Mouse (Mus musculus): Measurements from ENCODE around the gene Endov. TPM values are rescaled to one million over a fixed set of nuclear protein-coding genes. Genes with fewer than 3 reads are reported as not detected.

The Endov gene
- polyA plus RNA-seq, 1 experiment from 2014 or later: 9.6 TPM

DNA sequence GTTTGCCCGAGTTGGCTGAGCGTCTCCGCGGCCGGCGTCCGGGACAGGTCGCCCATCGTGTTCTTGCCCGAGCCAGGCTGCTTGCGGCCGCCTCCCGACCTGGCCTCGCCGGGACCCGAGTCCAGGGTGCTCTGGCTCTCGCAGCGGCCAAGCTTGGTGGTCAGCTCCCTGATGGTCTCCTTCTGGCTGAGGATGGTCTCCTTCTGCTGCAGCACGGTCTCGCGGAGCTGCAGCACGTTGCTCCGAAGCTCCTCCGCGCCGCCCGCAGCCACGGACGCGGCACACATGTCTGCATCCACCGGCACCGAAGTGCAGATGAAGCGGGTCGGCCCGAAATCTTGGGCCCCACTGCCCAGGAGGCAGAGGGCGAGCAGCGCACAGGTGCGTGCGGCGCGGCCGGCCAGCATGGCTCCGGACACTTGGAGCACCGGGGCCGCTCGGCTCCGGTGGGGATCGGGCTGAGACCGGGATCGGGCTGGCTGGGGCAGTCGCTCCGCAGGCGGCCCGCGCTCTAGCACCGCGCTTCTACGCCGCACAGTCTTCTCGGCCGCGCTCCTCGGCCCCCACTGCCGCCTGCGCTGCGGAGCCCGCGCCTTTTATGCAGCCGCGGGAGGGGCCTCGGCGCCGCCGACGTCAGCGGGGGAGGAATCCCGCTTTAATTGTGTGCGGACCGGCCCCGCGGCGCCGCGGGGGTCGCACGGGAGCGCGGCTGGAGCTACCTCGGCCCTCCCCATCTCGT, 56.2 kb downstream of the Endov start, which contains the start of gene Nptx1:
Gene Nptx1 (minus strand): TSS at position 571 of the 739 bp plus-strand sequence.
- WGBS: under 1% methylated on average over 90 of the region's 90 CpGs
- ATAC-seq (replicated peaks; ENCODE audit: insufficient number of reproducible peaks, insufficient read depth, low FRiP score, low read depth): 0 out of 2 replicates have a peak, but pooled peaks have one; percentile 36
- Histone ChIP-seq H3K4me3 (peak within 1 kb of the TSS; percentile 60), H3K9me3 (replicated peaks) (no peaks in the 10 kb centered on the region), H3K9ac (peak within 1 kb of the TSS; percentile 31), H3K4me2 (peak within 1 kb of the TSS; percentile 97), H3K27me3 (peaks cover 98% of the 10 kb centered on the region), H3K36me3 (no peaks in the 10 kb centered on the region), H3K4me1 (replicated peaks) (peaks cover 45% of the 10 kb centered on the region), H3K27ac (no peak within 1 kb of the TSS)

- Histone ChIP-seq H3K9ac (peak overlapping the region; percentile 31), H3K4me3 (peak overlapping the region; percentile 60), H3K4me2 (peak overlapping the region; percentile 97), H3K27me3 (peaks cover 96% of the 10 kb centered on the region), H3K9me3 (replicated peaks) (no peaks in the 10 kb centered on the region), H3K27ac (no peak overlapping the region), H3K4me1 (replicated peaks) (peaks cover 51% of the 10 kb centered on the region), H3K36me3 (no peaks in the 10 kb centered on the region)
- WGBS: 2% methylated on average over 38 of the region's 39 CpGs
- ATAC-seq (replicated peaks; ENCODE audit: insufficient number of reproducible peaks, insufficient read depth, low FRiP score, low read depth): no peak
Observed at GRCm38 (mm10) chr11:119547951-119548591, 56.9 kb downstream of the Endov start.

DNA sequence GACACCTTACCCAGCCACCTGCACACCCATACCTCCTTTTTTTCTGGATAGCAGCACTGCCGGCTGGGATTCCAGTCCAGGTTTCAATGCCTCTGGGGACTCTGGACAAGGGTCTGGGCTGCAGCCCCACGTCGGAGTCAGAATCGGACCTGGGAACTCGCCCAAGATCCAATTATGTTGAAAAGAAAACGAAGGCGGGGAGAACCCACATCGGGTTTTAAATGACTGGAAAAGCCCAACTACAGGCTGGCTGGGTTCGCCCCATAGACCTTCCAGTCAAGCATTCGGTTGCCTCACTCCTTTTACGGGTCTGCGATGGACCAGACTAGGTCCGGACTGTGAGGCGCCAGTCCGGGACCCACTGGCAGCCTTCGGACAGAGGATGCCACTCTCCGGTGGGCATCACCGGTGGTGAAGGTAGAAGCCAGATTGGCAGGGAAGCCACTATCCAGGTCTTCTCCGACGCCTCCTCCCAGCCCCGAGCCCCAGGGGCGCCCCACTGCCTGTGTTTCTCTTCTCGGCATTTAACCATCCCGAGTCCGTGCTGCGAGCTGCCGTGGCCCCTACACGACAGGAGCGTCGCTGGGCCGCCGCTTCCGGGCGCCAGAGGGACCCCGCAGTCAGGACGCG, 57.7 kb downstream of the Endov start:
- ATAC-seq (replicated peaks; ENCODE audit: insufficient number of reproducible peaks, insufficient read depth, low FRiP score, low read depth): no peak
- Histone ChIP-seq H3K9me3 (replicated peaks) (no peaks in the 10 kb centered on the region), H3K9ac (0 out of 2 replicates have a peak overlapping the region, but pooled peaks have one; percentile 23), H3K4me1 (replicated peaks) (peaks cover 51% of the 10 kb centered on the region), H3K4me3 (peak overlapping the region; percentile 60), H3K27me3 (peaks cover 92% of the 10 kb centered on the region), H3K4me2 (peak overlapping the region; percentile 97), H3K27ac (no peak overlapping the region), H3K36me3 (no peaks in the 10 kb centered on the region)
- under 1% methylated on average over 37 of the region's 37 CpGs for WGBS

GRCm38 (mm10) chr11:119549371-119549811, 58.2 kb downstream of the Endov start:
- Histone ChIP-seq H3K4me2 (peak overlapping the region; percentile 97), H3K4me1 (replicated peaks) (peaks cover 51% of the 10 kb centered on the region), H3K27ac (no peak overlapping the region), H3K4me3 (peak overlapping the region; percentile 60), H3K27me3 (peaks cover 91% of the 10 kb centered on the region), H3K36me3 (no peaks in the 10 kb centered on the region), H3K9ac (peak overlapping the region; percentile 23; the same call in 1 of the 2 replicates), H3K9me3 (replicated peaks) (no peaks in the 10 kb centered on the region)
- WGBS: 2% methylated on average over 43 of the region's 43 CpGs
- no peak for ATAC-seq (replicated peaks; ENCODE audit: insufficient number of reproducible peaks, insufficient read depth, low FRiP score, low read depth)

GRCm38 (mm10) chr11:119550546-119551335, 59.6 kb downstream of the Endov start:
- no peak overlapping the region for H3K4me3 ChIP-seq
- ATAC-seq (replicated peaks; ENCODE audit: insufficient number of reproducible peaks, insufficient read depth, low FRiP score, low read depth): no peak
- H3K27me3 ChIP-seq: peaks cover 90% of the 10 kb centered on the region
- 45% methylated on average over 10 of the region's 10 CpGs for WGBS
- no peak overlapping the region for H3K27ac ChIP-seq
- H3K9ac ChIP-seq: no peak overlapping the region
- peaks cover 49% of the 10 kb centered on the region for H3K4me1 ChIP-seq (replicated peaks)
- H3K36me3 ChIP-seq: no peaks in the 10 kb centered on the region
- no peak overlapping the region for H3K4me2 ChIP-seq
- no peaks in the 10 kb centered on the region for H3K9me3 ChIP-seq (replicated peaks)

GRCm38 (mm10) chr11:119551468-119551867, 60.3 kb downstream of the Endov start:
- no peak overlapping the region for H3K4me3 ChIP-seq
- ATAC-seq (replicated peaks; ENCODE audit: insufficient number of reproducible peaks, insufficient read depth, low FRiP score, low read depth): no peak
- 52% methylated on average over 3 of the region's 3 CpGs for WGBS
- no peak overlapping the region for H3K4me2 ChIP-seq
- no peaks in the 10 kb centered on the region for H3K9me3 ChIP-seq (replicated peaks)
- H3K27ac ChIP-seq: no peak overlapping the region
- no peak overlapping the region for H3K9ac ChIP-seq
- H3K4me1 ChIP-seq (replicated peaks): peaks cover 41% of the 10 kb centered on the region
- H3K27me3 ChIP-seq: peaks cover 89% of the 10 kb centered on the region
- H3K36me3 ChIP-seq: no peaks in the 10 kb centered on the region

GRCm38 (mm10) chr11:119552301-119552700, 61.2 kb downstream of the Endov start:
- Histone ChIP-seq H3K27ac (no peak overlapping the region), H3K4me2 (no peak overlapping the region), H3K9me3 (replicated peaks) (no peaks in the 10 kb centered on the region), H3K9ac (no peak overlapping the region), H3K4me3 (no peak overlapping the region), H3K36me3 (no peaks in the 10 kb centered on the region), H3K4me1 (replicated peaks) (peaks cover 33% of the 10 kb centered on the region), H3K27me3 (peaks cover 87% of the 10 kb centered on the region)
- ATAC-seq (replicated peaks; ENCODE audit: insufficient number of reproducible peaks, insufficient read depth, low FRiP score, low read depth): no peak
- 31% methylated on average over 1 of the region's 1 CpGs for WGBS

- no peaks in the 10 kb centered on the region for H3K9me3 ChIP-seq (replicated peaks)
- H3K27ac ChIP-seq: no peak overlapping the region
- WGBS: 59% methylated on average over 9 of the region's 9 CpGs
- no peak overlapping the region for H3K9ac ChIP-seq
- ATAC-seq (replicated peaks; ENCODE audit: insufficient number of reproducible peaks, insufficient read depth, low FRiP score, low read depth): no peak
- no peak overlapping the region for H3K4me2 ChIP-seq
- no peaks in the 10 kb centered on the region for H3K36me3 ChIP-seq
- H3K27me3 ChIP-seq: peaks cover 86% of the 10 kb centered on the region
- H3K4me1 ChIP-seq (replicated peaks): peaks cover 25% of the 10 kb centered on the region
- no peak overlapping the region for H3K4me3 ChIP-seq
Observed at GRCm38 (mm10) chr11:119552902-119553802, 62.0 kb downstream of the Endov start.

DNA sequence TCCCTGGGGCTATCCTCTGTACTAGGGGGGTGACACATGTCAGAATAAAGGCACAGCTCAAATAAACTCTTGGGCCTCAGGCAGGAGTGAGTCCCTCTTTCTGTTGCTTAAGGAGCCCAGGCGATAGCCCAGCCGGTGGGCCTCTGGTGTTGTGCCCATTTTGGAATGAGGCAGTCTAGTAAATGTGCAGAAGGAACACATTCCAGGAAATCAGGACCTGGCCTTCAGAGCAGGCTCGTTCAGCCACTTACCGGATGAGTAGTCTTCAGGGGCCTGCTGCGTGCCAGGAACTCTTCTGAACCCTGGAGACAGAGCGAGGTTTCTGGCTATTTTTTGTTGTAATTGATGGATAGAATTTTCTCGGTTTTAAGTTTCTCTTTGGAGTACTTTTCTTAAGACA, 63.6 kb downstream of the Endov start:
- Histone ChIP-seq H3K27ac (no peak overlapping the region), H3K4me1 (replicated peaks) (peaks cover 22% of the 10 kb centered on the region)

GRCm38 (mm10) chr11:119555170-119555569, 64.0 kb downstream of the Endov start:
- Histone ChIP-seq H3K27me3 (peaks cover 70% of the 10 kb centered on the region), H3K4me3 (no peak overlapping the region), H3K27ac (no peak overlapping the region), H3K9ac (no peak overlapping the region), H3K4me1 (replicated peaks) (peaks cover 21% of the 10 kb centered on the region), H3K4me2 (no peak overlapping the region), H3K36me3 (no peaks in the 10 kb centered on the region), H3K9me3 (replicated peaks) (no peaks in the 10 kb centered on the region)
- ATAC-seq (replicated peaks; ENCODE audit: insufficient number of reproducible peaks, insufficient read depth, low FRiP score, low read depth): no peak
- WGBS: 75% methylated on average over 7 of the region's 7 CpGs

More for the DNA sequence above, 63.6 kb downstream of the Endov start:
- Histone ChIP-seq H3K4me3 (no peak overlapping the region), H3K36me3 (no peaks in the 10 kb centered on the region), H3K9ac (no peak overlapping the region), H3K27me3 (peaks cover 75% of the 10 kb centered on the region), H3K9me3 (replicated peaks) (no peaks in the 10 kb centered on the region), H3K4me2 (no peak overlapping the region)
- no peak for ATAC-seq (replicated peaks; ENCODE audit: insufficient number of reproducible peaks, insufficient read depth, low FRiP score, low read depth)
- WGBS: 73% methylated on average over 7 of the region's 7 CpGs

Measured in heart, embryonic 15.5 days (tissue).